9 mouse cellular contexts compared by ENCODE assay signal in the genomic region with DNA sequence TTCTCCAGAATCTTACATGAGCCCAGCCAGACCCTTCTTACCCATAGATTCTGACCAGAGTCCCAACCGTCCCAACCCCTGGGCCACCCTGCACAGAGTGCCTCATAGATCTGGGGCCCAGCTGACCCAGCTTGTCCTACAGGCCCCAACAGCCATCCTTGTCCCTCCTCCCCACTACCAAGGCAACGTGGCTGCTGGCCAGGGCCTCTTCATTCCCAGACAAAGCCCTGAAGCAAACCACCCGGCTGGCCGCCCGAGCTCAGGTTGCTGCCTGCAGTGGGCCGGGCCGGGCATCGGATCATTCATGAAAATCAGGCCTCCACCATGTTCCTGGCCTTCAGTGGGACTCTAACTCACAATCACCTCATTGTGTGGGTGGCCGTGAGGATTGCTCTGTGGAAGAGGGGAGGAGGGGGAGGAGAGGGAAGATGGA.
DNase-seq lines count a peak whose midpoint lies in the region; ATAC-seq and TF ChIP-seq lines count a peak whose summit lies in the region.
"Had no signal": no experiment of that assay in that cellular context is flagged by ENCODE, and none has a peak within 500 bp of the region (broad histone marks: within the 10 kb centered on the region; RNA-seq: fewer than 3 reads in every experiment).

No protein-coding gene starts in this region.

- ATAC-seq in heart, embryonic 11.5 days (replicated peaks; ENCODE audit: insufficient number of reproducible peaks, low FRiP score, low TSS enrichment) = no peak
- peak; percentile 76 for ATAC-seq in forebrain, embryonic 14.5 days

- no peak for TF ChIP-seq POLR2A in brain, embryonic 14.5 days (IDR thresholded peaks at IDR 0.05; ENCODE audit: borderline replicate concordance, extremely low read depth, insufficient read depth, insufficient read length, poor library complexity, severe bottlenecking)

- TF ChIP-seq CTCF in brain, embryonic 14.5 days (IDR thresholded peaks at IDR 0.05; ENCODE audit: borderline replicate concordance, extremely low read depth, insufficient read depth, insufficient read length) = no peak

- no peak overlapping the region for H3K9ac ChIP-seq in heart, embryonic 11.5 days (ENCODE audit: low read depth, low read length)
- H3K9ac ChIP-seq in forebrain, embryonic 14.5 days (ENCODE audit: low read length) = no peak overlapping the region

- intact Hi-C loops in heart, postnatal 14 days (cut with DNase I) = loop anchor here (5.0 kb wide), 1 partner anchor 182 kb away; no protein-coding TSS in a partner anchor

- no peak overlapping the region for H3K27ac ChIP-seq in heart, embryonic 11.5 days (ENCODE audit: low read depth, low read length)
- 0 out of 2 replicates have a peak overlapping the region, but pooled peaks have one; percentile 18 for H3K27ac ChIP-seq in forebrain, embryonic 14.5 days (ENCODE audit: low read depth, low read length)

- 58% methylated on average over 9 of the region's 9 CpGs for WGBS in heart, embryonic 11.5 days (ENCODE audit: insufficient replicate concordance)
- WGBS in forebrain, embryonic 14.5 days = 12% methylated on average over 9 of the region's 9 CpGs

- H3K4me1 ChIP-seq in heart, embryonic 11.5 days (ENCODE audit: control insufficient read depth, insufficient read depth, low read length) = peaks cover 25% of the 10 kb centered on the region
- H3K4me1 ChIP-seq in forebrain, embryonic 14.5 days (ENCODE audit: control insufficient read depth, insufficient read depth, low read length) = peaks cover 14% of the 10 kb centered on the region

- no peaks in the 10 kb centered on the region for H3K27me3 ChIP-seq in heart, embryonic 11.5 days (ENCODE audit: control insufficient read depth, insufficient read depth, low read length)
- no peaks in the 10 kb centered on the region for H3K27me3 ChIP-seq in forebrain, embryonic 14.5 days (replicated peaks; ENCODE audit: control insufficient read depth, insufficient read depth, low read length)

- no peaks in the 10 kb centered on the region for H3K36me3 ChIP-seq in heart, embryonic 11.5 days (ENCODE audit: control insufficient read depth, insufficient read depth, low read length)
- H3K36me3 ChIP-seq in forebrain, embryonic 14.5 days (ENCODE audit: control insufficient read depth, insufficient read depth, low read length) = no peaks in the 10 kb centered on the region
- H3K36me3 ChIP-seq: G1E had no signal

- DNase-seq in heart, postnatal 14 days = peak; percentile 26 to 47
- peak; percentile 93 for DNase-seq in brain, embryonic 14.5 days (ENCODE audit: low read depth)
- peak; percentile 78 for DNase-seq in forebrain, embryonic 14.5 days (ENCODE audit: low spot score)
- DNase-seq in layer of hippocampus, postnatal 36 days = peak; percentile 72 to 81
- peak; percentile 64 to 76 for DNase-seq in lung, postnatal 4 days
- no peak for DNase-seq in spleen, postnatal 4 days (ENCODE audit: low spot score in 2 of 2)
- no peak for DNase-seq in spleen, postnatal 36 days (ENCODE audit: low spot score in 2 of 2)

- H3K9me3 ChIP-seq in heart, embryonic 11.5 days (replicated peaks; ENCODE audit: control insufficient read depth, low read length) = no peaks in the 10 kb centered on the region
- H3K9me3 ChIP-seq in forebrain, embryonic 14.5 days (replicated peaks; ENCODE audit: control insufficient read depth, low read length) = no peaks in the 10 kb centered on the region
- H3K9me3 ChIP-seq: G1E had no signal

- H3K4me2 ChIP-seq in heart, embryonic 11.5 days = no peak overlapping the region
- H3K4me2 ChIP-seq in forebrain, embryonic 14.5 days (ENCODE audit: low read length) = no peak overlapping the region

- no peak overlapping the region for H3K4me3 ChIP-seq in heart, embryonic 11.5 days (ENCODE audit: low read depth, low read length)
- H3K4me3 ChIP-seq in forebrain, embryonic 14.5 days (ENCODE audit: low read depth, low read length) = no peak overlapping the region

Comparison
In these comparisons a context has a peak if more than half of its experiments do, and no peak if none do; other contexts are left out.
1. DNase-seq: peak in heart, postnatal 14 days (2 of 2), brain, embryonic 14.5 days (single experiment), forebrain, embryonic 14.5 days (single experiment), layer of hippocampus, postnatal 36 days (2 of 2) and lung, postnatal 4 days (2 of 2); none in spleen, postnatal 4 days (0 of 2) and spleen, postnatal 36 days (0 of 2).